Mouse (Mus musculus): ENCODE measurements around the gene Tmem9. TPM values are rescaled to one million over a fixed set of nuclear protein-coding genes. Genes with fewer than 3 reads are reported as not detected.
A peak's percentile ranks its signal among the peaks of the same experiment; 100 is the strongest.

Gene Tmem9
- polyA plus RNA-seq, 1 experiment from 2014 or later, result 212 TPM

GRCm38 (mm10) chr1:136051013-136051315, 43.0 kb downstream of the Tmem9 start:
- WGBS, result under 1% methylated on average over 34 of the region's 36 CpGs
- TF ChIP-seq CTCF (IDR thresholded peaks at IDR 0.05; ENCODE audit: low read depth), result no peak
- Histone ChIP-seq H3K36me3 (ENCODE audit: control insufficient read depth, insufficient read depth) (no peaks in the 10 kb centered on the region), H3K4me1 (replicated peaks; ENCODE audit: control insufficient read depth, insufficient read depth, low read length) (no peaks in the 10 kb centered on the region), H3K9ac (ENCODE audit: low read depth, low read length) (0 out of 2 replicates have a peak overlapping the region, but pooled peaks have one; percentile 17), H3K4me2 (replicated peaks; ENCODE audit: low read depth) (peak overlapping the region; percentile 60), H3K4me3 (ENCODE audit: low read depth, low read length) (peak overlapping the region; percentile 21; the same call in 1 of the 2 replicates), H3K27ac (ENCODE audit: low read depth, low read length) (no peak overlapping the region), H3K27me3 (replicated peaks; ENCODE audit: control insufficient read depth, insufficient read depth, low read length) (peaks cover 43% of the 10 kb centered on the region), H3K9me3 (ENCODE audit: control insufficient read depth) (no peaks in the 10 kb centered on the region)
- peak; percentile 47; the same call in 1 of the 2 replicates for ATAC-seq

GRCm38 (mm10) chr1:136051465-136051864, 43.5 kb downstream of the Tmem9 start:
- Histone ChIP-seq H3K9ac (ENCODE audit: low read depth, low read length) (0 out of 2 replicates have a peak overlapping the region, but pooled peaks have one; percentile 17), H3K4me3 (ENCODE audit: low read depth, low read length) (peak overlapping the region; percentile 21; the same call in 1 of the 2 replicates), H3K9me3 (ENCODE audit: control insufficient read depth) (no peaks in the 10 kb centered on the region), H3K4me2 (replicated peaks; ENCODE audit: low read depth) (peak overlapping the region; percentile 60), H3K27me3 (replicated peaks; ENCODE audit: control insufficient read depth, insufficient read depth, low read length) (peaks cover 43% of the 10 kb centered on the region), H3K36me3 (ENCODE audit: control insufficient read depth, insufficient read depth) (no peaks in the 10 kb centered on the region), H3K27ac (ENCODE audit: low read depth, low read length) (no peak overlapping the region), H3K4me1 (replicated peaks; ENCODE audit: control insufficient read depth, insufficient read depth, low read length) (no peaks in the 10 kb centered on the region)
- TF ChIP-seq CTCF (IDR thresholded peaks at IDR 0.05; ENCODE audit: low read depth), result peak; percentile 92
- 0% methylated on average over 6 of the region's 6 CpGs for WGBS
- ATAC-seq, result peak; percentile 41; the same call in 1 of the 2 replicates

- Histone ChIP-seq H3K36me3 (ENCODE audit: control insufficient read depth, insufficient read depth) (no peaks in the 10 kb centered on the region), H3K4me3 (ENCODE audit: low read depth, low read length) (no peak within 1 kb of the TSS), H3K27me3 (replicated peaks; ENCODE audit: control insufficient read depth, insufficient read depth, low read length) (peaks cover 43% of the 10 kb centered on the region), H3K9me3 (ENCODE audit: control insufficient read depth) (no peaks in the 10 kb centered on the region), H3K4me1 (replicated peaks; ENCODE audit: control insufficient read depth, insufficient read depth, low read length) (no peaks in the 10 kb centered on the region), H3K27ac (ENCODE audit: low read depth, low read length) (no peak within 1 kb of the TSS), H3K4me2 (replicated peaks; ENCODE audit: low read depth) (no peak within 1 kb of the TSS), H3K9ac (ENCODE audit: low read depth, low read length) (no peak within 1 kb of the TSS)
- no peak for TF ChIP-seq CTCF (IDR thresholded peaks at IDR 0.05; ENCODE audit: low read depth)
- ATAC-seq, result no peak
- WGBS, result 60% methylated on average over 11 of the region's 11 CpGs
Measured at GRCm38 (mm10) chr1:136052547-136052946, 44.6 kb downstream of the Tmem9 start, which contains the start of gene Cacna1s. Gene Cacna1s, plus strand, starts transcription at chr1:136052750.

- no peaks in the 10 kb centered on the region for H3K9me3 ChIP-seq (ENCODE audit: control insufficient read depth)
- no peak overlapping the region for H3K27ac ChIP-seq (ENCODE audit: low read depth, low read length)
- no peak overlapping the region for H3K4me3 ChIP-seq (ENCODE audit: low read depth, low read length)
- H3K4me2 ChIP-seq (replicated peaks; ENCODE audit: low read depth), result no peak overlapping the region
- H3K9ac ChIP-seq (ENCODE audit: low read depth, low read length), result no peak overlapping the region
- ATAC-seq, result no peak
- H3K4me1 ChIP-seq (replicated peaks; ENCODE audit: control insufficient read depth, insufficient read depth, low read length), result no peaks in the 10 kb centered on the region
- H3K36me3 ChIP-seq (ENCODE audit: control insufficient read depth, insufficient read depth), result no peaks in the 10 kb centered on the region
- WGBS, result 83% methylated on average over 3 of the region's 3 CpGs
- no peak for TF ChIP-seq CTCF (IDR thresholded peaks at IDR 0.05; ENCODE audit: low read depth)
- peaks cover 16% of the 10 kb centered on the region for H3K27me3 ChIP-seq (replicated peaks; ENCODE audit: control insufficient read depth, insufficient read depth, low read length)
Measured at GRCm38 (mm10) chr1:136055771-136056170, 47.8 kb downstream of the Tmem9 start.

- no peak for TF ChIP-seq CTCF (IDR thresholded peaks at IDR 0.05; ENCODE audit: low read depth)
- peak; percentile 54; the same call in 1 of the 2 replicates for ATAC-seq
- H3K4me1 ChIP-seq (replicated peaks; ENCODE audit: control insufficient read depth, insufficient read depth, low read length), result no peaks in the 10 kb centered on the region
- no peaks in the 10 kb centered on the region for H3K9me3 ChIP-seq (ENCODE audit: control insufficient read depth)
- WGBS, result 35% methylated on average over 3 of the region's 3 CpGs
- no peaks in the 10 kb centered on the region for H3K36me3 ChIP-seq (ENCODE audit: control insufficient read depth, insufficient read depth)
- no peak overlapping the region for H3K9ac ChIP-seq (ENCODE audit: low read depth, low read length)
- H3K4me3 ChIP-seq (ENCODE audit: low read depth, low read length), result no peak overlapping the region
- no peak overlapping the region for H3K4me2 ChIP-seq (replicated peaks; ENCODE audit: low read depth)
- no peak overlapping the region for H3K27ac ChIP-seq (ENCODE audit: low read depth, low read length)
- peaks cover 2% of the 10 kb centered on the region; the same call in 1 of the 2 replicates for H3K27me3 ChIP-seq (replicated peaks; ENCODE audit: control insufficient read depth, insufficient read depth, low read length)
Measured at GRCm38 (mm10) chr1:136058594-136058993, 50.6 kb downstream of the Tmem9 start.

GRCm38 (mm10) chr1:136061041-136061789, 53.3 kb downstream of the Tmem9 start:
- WGBS, result 59% methylated on average over 9 of the region's 9 CpGs
- no peak for TF ChIP-seq CTCF (IDR thresholded peaks at IDR 0.05; ENCODE audit: low read depth)
- no peak for ATAC-seq
- Histone ChIP-seq H3K27ac (ENCODE audit: low read depth, low read length) (no peak overlapping the region), H3K36me3 (ENCODE audit: control insufficient read depth, insufficient read depth) (no peaks in the 10 kb centered on the region), H3K4me1 (replicated peaks; ENCODE audit: control insufficient read depth, insufficient read depth, low read length) (no peaks in the 10 kb centered on the region), H3K9me3 (ENCODE audit: control insufficient read depth) (no peaks in the 10 kb centered on the region), H3K9ac (ENCODE audit: low read depth, low read length) (no peak overlapping the region), H3K4me3 (ENCODE audit: low read depth, low read length) (no peak overlapping the region), H3K27me3 (replicated peaks; ENCODE audit: control insufficient read depth, insufficient read depth, low read length) (no peaks in the 10 kb centered on the region; the same call in 1 of the 2 replicates), H3K4me2 (replicated peaks; ENCODE audit: low read depth) (no peak overlapping the region)

Data from intestine, postnatal 0 days (tissue).